Mouse (Mus musculus): ENCODE measurements around the gene Pakap.

The Pakap gene

DNA sequence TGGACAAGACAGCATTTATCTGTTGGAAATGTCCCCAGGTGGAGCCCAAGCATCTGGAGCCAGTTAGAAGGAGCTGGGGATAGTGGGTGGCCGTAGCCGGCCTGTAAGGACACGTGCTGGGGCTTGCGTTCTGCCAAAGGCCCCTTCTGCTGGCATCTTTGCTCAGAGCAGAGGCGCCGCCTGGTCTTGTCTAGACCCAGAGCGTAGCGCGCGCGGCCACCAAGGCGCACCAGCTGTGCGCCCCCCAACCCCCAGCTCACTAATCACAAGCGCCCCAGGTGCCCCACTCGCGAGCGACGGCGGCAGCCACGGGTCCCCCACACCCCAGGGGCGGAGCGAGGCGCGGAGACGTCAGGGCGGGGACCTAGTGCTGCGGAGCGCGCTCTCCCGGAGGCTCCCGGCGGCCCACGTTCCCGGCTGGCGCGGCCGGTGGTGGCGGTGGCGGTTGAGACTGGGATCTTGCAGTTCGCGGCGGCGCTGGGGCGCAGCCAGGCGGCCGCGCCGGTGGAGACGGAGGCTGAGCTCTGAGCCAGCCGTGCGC lies at the start of gene Pakap:
TSS of gene Pakap (plus strand) at position 514 of the 541 bp plus-strand sequence.
- peak; percentile 77 for DNase-seq

GRCm38 (mm10) chr4:57523456-57523855 lies 44.5 kb upstream of the Pakap start:
- DNase-seq = no peak

DNA sequence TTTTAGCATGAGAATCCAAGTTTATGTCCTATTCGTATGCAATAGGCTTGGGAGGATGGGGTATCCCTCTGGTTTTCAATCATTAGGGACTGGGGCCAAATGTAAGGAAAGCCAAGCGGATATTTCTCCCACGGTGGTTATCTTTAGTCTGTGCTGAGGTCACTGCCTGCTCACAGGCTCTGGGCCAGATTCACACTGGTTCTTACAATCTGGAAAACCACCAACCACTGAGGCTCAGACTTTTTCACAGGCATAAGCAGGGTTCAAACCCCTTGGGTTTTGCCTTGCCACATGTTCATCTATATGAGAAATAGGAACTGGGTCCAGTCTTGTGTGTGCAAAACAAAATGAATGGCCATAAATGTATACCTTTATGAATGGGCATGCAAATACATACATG lies 43.5 kb upstream of the Pakap start:
- no peak for DNase-seq

DNA sequence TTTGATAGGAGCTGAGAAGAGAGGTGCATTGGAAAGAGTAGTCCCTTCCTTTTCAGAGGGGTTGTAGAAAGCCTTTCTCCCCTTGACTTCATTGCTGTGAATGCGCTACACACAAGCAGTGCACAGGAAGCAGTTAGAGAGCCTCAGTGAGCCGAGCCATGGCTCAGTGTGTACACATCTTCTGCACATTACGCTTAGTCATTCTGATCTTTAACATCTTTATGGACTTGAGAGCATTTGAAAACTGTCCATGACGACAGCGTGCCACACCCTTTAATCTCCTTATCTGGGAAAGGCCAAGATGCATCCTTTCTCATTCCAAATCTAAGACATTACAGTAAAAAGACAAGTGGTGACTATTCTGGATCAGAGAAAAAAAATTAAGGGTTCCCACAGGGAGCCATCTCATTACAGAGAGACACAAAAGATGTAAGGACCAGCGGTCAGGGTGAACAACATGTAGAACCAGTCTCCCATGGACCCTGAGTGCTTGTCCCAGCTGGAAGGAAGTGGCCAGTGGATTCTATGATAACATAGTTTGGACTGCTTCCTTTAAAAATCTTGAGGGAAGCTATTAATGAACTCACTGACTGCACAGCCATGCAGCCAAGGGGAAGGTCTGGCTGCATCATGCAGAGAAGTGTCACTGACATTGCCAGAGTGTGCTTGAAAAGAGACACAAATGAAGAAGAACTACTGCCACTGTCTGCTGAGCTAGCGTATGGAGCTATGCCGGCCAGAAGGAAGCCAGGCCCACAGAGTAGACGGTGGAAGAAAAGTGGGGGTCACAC lies 42.6 kb upstream of the Pakap start:
- DNase-seq = no peak

GRCm38 (mm10) chr4:57528296-57528695 lies 39.7 kb upstream of the Pakap start:
- no peak for DNase-seq

- DNase-seq = no peak
These were observed 34.3 kb upstream of the Pakap start for GRCm38 (mm10) chr4:57533686-57534085.

DNA sequence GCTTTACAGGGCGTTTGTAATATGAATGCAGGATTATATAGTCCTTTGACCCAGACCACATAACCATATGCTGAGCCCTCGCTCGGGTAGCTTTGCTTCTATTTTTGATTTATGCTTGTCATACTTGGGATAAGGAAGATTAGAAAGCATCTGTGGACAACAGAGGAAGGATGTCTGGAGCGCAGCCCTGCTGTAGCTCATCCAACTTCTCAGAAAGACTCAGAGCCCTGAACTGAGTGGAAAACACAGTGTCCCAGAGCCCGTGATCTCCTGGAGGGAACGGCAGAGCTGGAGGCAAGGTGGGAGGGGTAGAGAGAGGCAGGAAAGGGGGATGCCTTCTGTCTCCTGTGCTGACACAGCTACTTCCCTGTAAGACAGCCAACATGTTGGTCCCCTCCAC lies 33.7 kb upstream of the Pakap start:
- no peak for DNase-seq

DNA sequence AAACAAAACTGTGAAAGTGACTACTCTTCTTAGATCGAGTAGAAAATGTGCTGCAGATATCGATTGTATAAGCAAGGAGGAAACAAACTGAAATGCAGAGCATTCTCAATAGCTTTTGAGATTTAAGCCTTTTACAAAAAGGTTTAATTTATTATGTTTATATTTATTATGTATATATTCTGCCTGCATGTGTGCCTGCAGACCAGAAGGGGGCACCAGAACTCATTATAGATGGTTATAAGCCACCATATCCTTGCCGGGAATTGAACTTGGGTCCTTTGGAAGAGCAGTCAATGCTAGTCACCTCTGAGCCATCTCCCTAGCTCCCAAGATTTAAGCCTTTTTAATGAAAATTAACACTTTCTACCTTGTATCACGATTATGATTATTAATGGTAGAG lies 32.9 kb upstream of the Pakap start:
- no peak for DNase-seq

GRCm38 (mm10) chr4:57538029-57538688 lies 29.8 kb upstream of the Pakap start:
- DNase-seq = no peak

- DNase-seq = peak; percentile 17
These were observed 24.2 kb upstream of the Pakap start for GRCm38 (mm10) chr4:57543692-57544256.

DNA sequence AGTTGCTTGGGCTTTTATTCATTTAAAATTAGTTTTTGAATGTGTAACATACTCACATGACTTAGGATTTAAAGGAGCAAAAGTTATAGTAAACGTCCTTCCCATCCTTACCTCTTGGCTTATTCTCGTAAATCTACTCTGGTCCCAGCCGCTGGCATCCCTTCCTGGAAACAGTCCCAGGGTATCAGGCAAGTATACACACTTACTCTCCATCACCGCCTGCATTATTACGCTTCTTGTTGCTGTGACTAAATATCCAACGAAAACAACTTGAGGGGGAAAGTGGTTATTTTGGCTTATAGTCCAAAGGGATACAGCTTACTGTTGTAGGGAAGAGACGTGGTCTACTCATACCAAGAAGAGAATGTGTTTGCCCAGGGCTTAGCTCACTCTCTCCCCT lies 20.2 kb upstream of the Pakap start:
- DNase-seq = no peak

- no peak for DNase-seq
These were observed 17.8 kb upstream of the Pakap start for GRCm38 (mm10) chr4:57550216-57550615.

- no peak for DNase-seq
These were observed 10.9 kb upstream of the Pakap start for GRCm38 (mm10) chr4:57557102-57557501.

- DNase-seq = no peak
These were observed 8.5 kb upstream of the Pakap start for GRCm38 (mm10) chr4:57559438-57559837.

GRCm38 (mm10) chr4:57560010-57560409 lies 8.0 kb upstream of the Pakap start:
- no peak for DNase-seq

- DNase-seq = peak; percentile 54
These were observed 6.9 kb upstream of the Pakap start for GRCm38 (mm10) chr4:57561055-57561454.

GRCm38 (mm10) chr4:57565283-57565682 lies 2.7 kb upstream of the Pakap start:
- no peak for DNase-seq

- DNase-seq = no peak
These were observed 2.2 kb upstream of the Pakap start for GRCm38 (mm10) chr4:57565811-57566210.

DNA sequence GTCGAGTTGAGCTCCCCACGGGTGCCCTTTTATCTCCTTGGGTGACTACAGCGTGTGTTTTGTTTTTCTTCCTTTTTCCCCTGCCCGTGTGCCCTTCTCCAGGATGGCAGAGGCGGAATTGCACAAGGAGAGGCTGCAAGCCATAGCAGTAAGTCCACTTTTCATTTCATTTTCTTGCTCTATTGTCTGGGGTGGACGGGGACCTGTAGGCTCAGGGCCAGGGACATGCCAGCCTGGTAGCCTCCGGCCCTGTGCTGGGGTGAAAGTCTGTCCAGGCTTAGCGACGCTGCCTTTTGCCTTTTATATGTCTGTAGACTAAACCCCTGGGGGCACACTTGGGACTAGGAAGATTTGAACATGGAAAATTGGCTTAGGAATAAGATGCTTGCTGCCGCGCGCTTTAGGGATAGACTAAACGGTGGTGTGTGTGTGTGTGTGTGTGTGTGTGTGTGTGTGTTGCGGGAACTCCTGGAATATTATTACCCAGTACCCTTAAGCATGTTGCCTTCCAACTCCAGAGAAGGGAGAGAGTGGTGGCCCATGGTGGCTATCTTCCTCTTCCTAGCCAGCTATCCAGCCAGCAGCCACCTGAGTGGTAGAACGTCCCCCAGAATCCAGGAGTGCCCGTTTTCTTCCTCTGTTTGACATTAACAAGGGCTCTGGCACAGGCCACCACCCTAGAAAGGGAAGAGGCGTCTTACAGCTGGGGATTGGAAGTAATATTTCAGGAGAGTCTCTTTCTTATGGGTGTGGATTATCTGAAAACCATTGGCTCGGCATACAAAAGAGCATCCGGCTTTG lies 489 bp downstream of the Pakap start:
- DNase-seq = no peak

DNA sequence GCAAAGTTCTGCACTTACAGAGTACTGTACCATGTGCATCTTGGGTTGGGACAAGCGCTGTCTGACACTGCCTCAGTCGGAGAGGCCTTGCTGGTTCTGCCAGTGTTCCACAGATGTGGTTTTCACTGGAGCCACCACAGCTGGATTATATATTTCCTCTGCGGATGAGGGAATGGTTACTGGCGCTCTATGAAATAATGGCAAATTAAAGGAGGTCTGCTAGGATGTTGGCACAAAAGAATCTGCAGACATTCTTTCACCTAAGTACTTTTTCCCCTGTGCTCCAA lies 1.0 kb downstream of the Pakap start:
- no peak for DNase-seq

GRCm38 (mm10) chr4:57569711-57570110 lies 1.7 kb downstream of the Pakap start:
- DNase-seq = no peak

DNA sequence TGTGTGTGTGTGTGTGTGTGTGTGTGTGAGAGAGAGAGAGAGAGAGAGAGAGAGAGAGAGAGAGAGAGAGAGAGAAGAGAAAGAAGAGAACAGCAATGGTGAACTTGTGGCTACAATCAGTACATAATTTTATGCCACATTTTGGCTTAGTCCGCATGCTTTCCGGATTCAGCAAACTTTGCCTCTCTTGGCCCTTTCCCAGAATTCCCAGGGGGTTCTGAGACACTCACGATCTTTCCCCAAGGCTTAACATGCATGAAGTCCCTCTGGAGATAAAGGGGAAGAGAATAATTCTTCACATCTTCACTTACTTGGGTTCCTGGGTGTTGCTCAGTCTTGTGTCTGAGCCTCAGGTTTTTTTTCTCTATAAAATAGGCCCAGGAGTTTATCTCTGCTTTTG lies 2.2 kb downstream of the Pakap start:
- no peak for DNase-seq

DNA sequence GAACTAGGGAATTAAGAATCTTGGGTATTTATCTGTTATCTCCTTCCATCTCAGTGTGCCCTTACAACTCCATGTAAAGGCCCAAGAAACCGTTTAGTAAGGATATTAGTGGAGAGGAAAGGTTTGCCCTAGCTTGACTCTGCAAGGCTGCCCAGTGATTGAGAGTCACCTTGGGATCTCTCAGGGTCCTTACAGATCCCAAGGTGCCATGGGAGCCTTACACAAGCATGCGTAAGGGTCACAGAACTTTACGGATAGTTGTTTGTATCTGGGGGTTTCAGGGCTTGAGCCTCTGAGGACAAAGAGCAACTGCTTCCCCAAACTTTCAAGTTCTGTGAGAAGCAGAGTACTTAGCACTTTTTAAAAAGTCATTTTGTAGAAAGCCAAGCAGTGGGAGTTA lies 6.2 kb downstream of the Pakap start:
- no peak for DNase-seq

Measured in right cerebral cortex, postnatal 4 days (tissue).